Mouse (Mus musculus) liver, embryonic 14.5 days (tissue): ENCODE measurements around the gene Etfa.

ENCODE experiments used
- CTCF ChIP-seq: IDR thresholded peaks from 2 replicates; pipeline ENCODE4 v1.5.1; 2016; ENCODE audit warnings: antibody characterized with exemption, low read depth, control low read depth
- EP300 ChIP-seq: IDR thresholded peaks from 2 replicates; pipeline ENCODE4 v1.6.1; 2016; ENCODE audit warnings: antibody characterized with exemption, low read depth

GRCm38 (mm10) chr9:55541681-55542365 is 29.8 kb upstream of the Etfa start:
- TF ChIP-seq CTCF (no peak), EP300 (no peak)
